Mouse (Mus musculus) liver, embryonic 16.5 days (tissue): ENCODE results near the gene Ndufaf2. TPM values are rescaled to one million over a fixed set of nuclear protein-coding genes. Genes with fewer than 3 reads are reported as not detected.

Experiments
- ATAC-seq: fragments of 200-750 bp; cut with Nextera tagmentation; 2 replicates; pipeline ENCODE4 v1.8.0; 2017; ENCODE audit warnings: low read depth, mild to moderate bottlenecking, moderate number of reproducible peaks, moderate library complexity
- H3K27ac ChIP-seq: fragments of 300-500 bp; sonication (generic); 2 replicates; pipeline ENCODE4 v1.5.1; 2014; ENCODE audit warnings: mild to moderate bottlenecking, low read length
- H3K27me3 ChIP-seq: fragments of 300-500 bp; sonication (generic); 2 replicates; pipeline ENCODE4 v1.6.1; 2014; ENCODE audit warnings: low read depth, low read length, mixed read lengths; ENCODE audit not compliant: control insufficient read depth, insufficient read depth
- H3K36me3 ChIP-seq: fragments of 300-500 bp; sonication (generic); 2 replicates; pipeline ENCODE4 v1.6.1; 2014; ENCODE audit warnings: mild to moderate bottlenecking; ENCODE audit not compliant: control insufficient read depth, insufficient read depth
- H3K4me1 ChIP-seq: fragments of 300-500 bp; sonication (generic); 2 replicates; pipeline ENCODE4 v1.6.1; 2014; ENCODE audit warnings: low read depth, low read length, mixed read lengths; ENCODE audit not compliant: control insufficient read depth
- H3K4me2 ChIP-seq: fragments of 300-500 bp; sonication (generic); 2 replicates; pipeline ENCODE4 v1.6.1; 2014; ENCODE audit warnings: low read depth, low read length, mixed read lengths
- H3K4me3 ChIP-seq: fragments of 300-500 bp; sonication (generic); 2 replicates; pipeline ENCODE4 v1.5.1; 2014; ENCODE audit warnings: low read depth, mild to moderate bottlenecking, low read length
- H3K9ac ChIP-seq: fragments of 300-500 bp; sonication (generic); 2 replicates; pipeline ENCODE4 v1.6.1; 2014; ENCODE audit warnings: low read depth, low read length
- H3K9me3 ChIP-seq: fragments of 300-500 bp; sonication (generic); replicated peaks from 2 replicates; pipeline ENCODE4 v1.6.1; 2016; ENCODE audit warnings: low read length; ENCODE audit not compliant: control insufficient read depth
- WGBS: fragments of 180-500 bp; shearing (Covaris S2); extraction: QIAGEN DNeasy Blood & Tissue Kit; methylation state at CpG from one replicate; pipeline ENCODE4 v1.1.7; 2014; ENCODE audit not compliant: insufficient replicate concordance; 5-methylcytosine and 5-hydroxymethylcytosine counted together
- polyA plus RNA-seq: library from polyadenylated mRNA; unstranded; fragments of >200 nt; fragmentation: Nextera tagmentation; extraction: Ambion mirVana; gene quantifications from 2 replicates; pipeline ENCODE4 v1.2.1, GENCODE M21; 2015

The Ndufaf2 gene
- polyA plus RNA-seq, 1 experiment from 2014 or later, result 21.5 TPM

DNA sequence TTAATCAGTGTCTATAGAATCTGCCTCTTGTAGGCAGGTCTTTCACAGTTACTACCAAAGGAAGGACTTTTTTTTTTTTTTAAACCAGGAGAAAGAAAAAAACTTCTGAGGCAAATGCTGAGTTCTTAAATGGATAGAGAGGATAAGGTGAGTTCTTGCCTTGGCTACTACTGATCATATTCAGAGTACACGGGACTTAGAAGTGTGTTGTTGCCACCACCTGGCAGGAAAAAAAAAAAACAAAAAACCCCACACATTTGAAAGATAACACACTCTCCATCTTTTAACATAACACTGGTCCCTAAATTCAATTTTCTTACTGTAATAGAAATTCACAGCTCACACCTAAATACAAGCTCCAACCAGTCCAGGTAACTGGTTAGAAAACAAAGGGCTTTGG is 30.5 kb downstream of the Ndufaf2 start:
- Histone ChIP-seq H3K9ac (no peak overlapping the region), H3K4me2 (no peak overlapping the region), H3K27ac (no peak overlapping the region), H3K27me3 (no peaks in the 10 kb centered on the region), H3K36me3 (no peaks in the 10 kb centered on the region), H3K4me1 (no peaks in the 10 kb centered on the region), H3K4me3 (no peak overlapping the region), H3K9me3 (no peaks in the 10 kb centered on the region)
- WGBS, result 58% methylated on average over 1 of the region's 1 CpGs
- no peak for ATAC-seq

DNA sequence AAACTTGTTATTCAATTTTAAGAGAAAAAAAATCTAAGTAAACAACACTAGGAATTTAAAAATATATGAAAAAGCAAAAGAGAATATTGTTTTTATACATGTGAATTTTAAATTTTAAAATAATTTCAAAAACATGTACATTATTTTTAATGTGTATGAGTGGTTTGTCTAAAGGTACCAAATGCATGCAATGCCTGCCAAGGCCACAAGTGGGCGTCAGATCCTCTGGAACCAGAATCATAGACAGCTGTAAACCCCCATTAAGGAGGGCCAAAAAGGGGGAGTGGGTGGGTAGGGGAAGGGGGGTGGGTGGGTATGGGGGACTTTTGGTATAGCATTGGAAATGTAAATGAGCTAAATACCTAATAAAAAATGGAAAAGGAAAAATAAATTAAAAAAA is 31.3 kb downstream of the Ndufaf2 start:
- no peaks in the 10 kb centered on the region for H3K27me3 ChIP-seq
- ATAC-seq, result no peak

DNA sequence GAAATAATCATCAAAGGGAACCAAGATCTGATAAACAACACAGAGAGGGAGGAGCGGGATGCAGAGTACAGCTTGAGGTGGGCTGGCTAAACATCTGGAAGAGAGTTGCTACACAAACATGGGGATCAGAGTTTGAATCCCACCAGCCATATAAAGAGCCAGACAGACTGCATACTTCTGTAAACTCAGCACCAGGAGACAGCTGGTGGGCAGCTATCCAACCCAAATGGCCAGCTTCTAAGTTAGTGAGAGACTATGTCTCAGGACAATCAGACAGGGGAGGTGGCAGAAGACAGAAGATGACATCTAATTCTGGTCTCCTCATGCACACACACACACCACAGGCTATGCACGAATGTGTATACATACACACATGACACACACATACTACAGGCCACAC is 32.2 kb downstream of the Ndufaf2 start:
- H3K9ac ChIP-seq, result no peak overlapping the region
- H3K9me3 ChIP-seq, result no peaks in the 10 kb centered on the region
- H3K4me3 ChIP-seq, result no peak overlapping the region
- no peak overlapping the region for H3K27ac ChIP-seq
- no peaks in the 10 kb centered on the region for H3K27me3 ChIP-seq
- no peaks in the 10 kb centered on the region for H3K36me3 ChIP-seq
- no peak overlapping the region for H3K4me2 ChIP-seq
- no peaks in the 10 kb centered on the region for H3K4me1 ChIP-seq
- WGBS, result 65% methylated on average over 2 of the region's 2 CpGs
- ATAC-seq, result no peak

More for the DNA sequence above, 31.3 kb downstream of the Ndufaf2 start:
- H3K4me1 ChIP-seq, result no peaks in the 10 kb centered on the region
- no peak overlapping the region for H3K9ac ChIP-seq
- no peak overlapping the region for H3K4me2 ChIP-seq
- 0% methylated on average over 1 of the region's 1 CpGs for WGBS
- no peak overlapping the region for H3K4me3 ChIP-seq
- H3K36me3 ChIP-seq, result no peaks in the 10 kb centered on the region
- H3K27ac ChIP-seq, result no peak overlapping the region
- no peaks in the 10 kb centered on the region for H3K9me3 ChIP-seq

DNA sequence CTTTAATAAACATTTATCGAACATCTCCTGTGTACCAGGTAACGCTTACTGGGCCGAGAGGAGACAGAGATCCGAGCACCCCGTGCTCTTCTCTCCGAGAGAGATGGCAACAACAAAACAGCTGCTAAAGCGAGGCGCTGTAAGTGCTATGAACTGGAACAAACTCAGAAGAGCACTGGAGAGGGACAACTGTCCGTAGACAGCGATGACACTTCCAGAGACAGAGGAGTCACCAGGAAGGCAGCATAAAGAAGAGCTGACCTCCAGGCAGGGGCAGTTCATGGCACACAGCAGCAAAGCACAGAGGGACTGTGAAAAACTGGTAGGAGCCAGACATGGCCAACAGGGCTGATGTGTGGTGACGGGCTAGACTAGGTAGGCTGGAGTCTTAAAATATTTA is 34.3 kb downstream of the Ndufaf2 start:
- 76% methylated on average over 11 of the region's 11 CpGs for WGBS
- ATAC-seq, result no peak
- H3K4me1 ChIP-seq, result no peaks in the 10 kb centered on the region
- H3K27me3 ChIP-seq, result no peaks in the 10 kb centered on the region
- H3K9me3 ChIP-seq, result no peaks in the 10 kb centered on the region
- no peak overlapping the region for H3K4me3 ChIP-seq
- H3K27ac ChIP-seq, result no peak overlapping the region
- H3K9ac ChIP-seq, result no peak overlapping the region
- H3K36me3 ChIP-seq, result no peaks in the 10 kb centered on the region
- no peak overlapping the region for H3K4me2 ChIP-seq

DNA sequence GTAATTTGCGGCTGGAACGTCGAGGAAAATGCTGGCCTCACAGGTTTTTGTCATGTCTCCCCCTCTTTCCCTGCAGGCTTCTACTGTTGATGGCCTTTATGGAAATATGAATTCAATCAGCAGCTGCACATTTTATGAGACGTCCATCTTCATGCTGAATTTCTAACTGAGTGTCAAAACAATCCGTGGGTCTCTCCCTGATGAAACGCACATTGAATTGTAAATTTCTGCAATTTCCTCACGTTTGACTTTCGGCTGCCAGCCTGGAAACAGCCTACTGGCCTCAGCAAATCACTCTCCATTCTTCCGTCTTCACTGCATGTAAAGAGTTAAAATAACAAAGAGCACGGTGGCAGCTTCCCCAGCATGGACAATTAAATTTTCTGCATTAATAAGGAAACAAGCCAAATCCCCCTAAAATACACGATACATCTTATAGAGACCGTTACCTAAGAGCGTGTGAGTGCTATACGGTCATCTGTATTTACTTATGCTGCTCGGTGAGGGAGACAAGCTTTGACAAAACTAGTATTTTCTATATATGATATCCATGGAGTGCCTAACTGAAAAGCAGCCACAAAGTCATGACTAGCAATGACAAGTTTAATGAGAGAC is 35.2 kb downstream of the Ndufaf2 start:
- no peaks in the 10 kb centered on the region for H3K27me3 ChIP-seq
- H3K4me1 ChIP-seq, result no peaks in the 10 kb centered on the region
- H3K9ac ChIP-seq, result no peak overlapping the region
- no peak overlapping the region for H3K4me2 ChIP-seq
- no peak overlapping the region for H3K27ac ChIP-seq
- no peak for ATAC-seq
- no peaks in the 10 kb centered on the region for H3K9me3 ChIP-seq
- no peaks in the 10 kb centered on the region for H3K36me3 ChIP-seq
- H3K4me3 ChIP-seq, result no peak overlapping the region
- WGBS, result 74% methylated on average over 15 of the region's 15 CpGs

DNA sequence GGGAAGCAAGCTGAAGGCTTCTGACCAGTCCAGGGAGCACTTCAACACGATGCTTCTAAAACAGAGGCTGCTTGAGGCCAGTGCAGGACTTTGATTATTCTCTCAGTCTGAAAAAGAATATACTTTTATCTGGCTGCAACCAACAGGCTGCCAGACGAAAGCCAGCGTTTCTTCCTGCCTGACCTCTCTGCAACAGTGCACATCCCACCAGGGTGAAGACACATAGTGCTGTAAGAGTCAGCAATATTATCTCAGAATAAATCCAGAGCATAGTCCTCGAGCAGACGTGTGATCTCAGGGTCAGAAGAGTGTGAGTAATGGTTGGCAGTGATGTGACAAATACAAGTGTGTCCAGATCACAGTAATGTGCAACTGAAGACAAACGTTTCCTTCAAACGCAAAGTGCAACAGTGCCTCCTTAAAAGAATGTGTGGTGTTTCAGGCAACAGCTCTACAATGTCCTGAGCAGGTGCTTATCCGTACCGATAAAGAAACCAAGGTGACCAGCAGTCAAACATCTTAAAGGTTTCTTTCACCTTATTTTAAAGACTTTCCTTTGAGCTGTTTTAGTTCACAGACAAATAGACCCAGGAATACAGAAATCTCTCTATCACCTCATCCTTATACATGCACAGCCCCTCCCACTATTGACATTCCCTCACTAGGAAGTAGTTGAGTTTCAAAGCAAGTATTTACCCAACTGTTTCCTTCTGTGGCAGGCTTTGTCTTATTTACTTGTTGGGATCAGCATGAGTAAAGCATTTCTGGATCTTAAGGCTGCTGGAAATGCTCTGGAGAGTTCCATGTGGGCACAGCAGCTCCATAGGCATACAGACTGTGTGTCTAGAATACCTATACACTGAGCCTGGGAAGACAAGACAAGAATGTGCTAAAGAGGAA is 38.8 kb downstream of the Ndufaf2 start:
- no peaks in the 10 kb centered on the region for H3K27me3 ChIP-seq
- H3K9me3 ChIP-seq, result no peaks in the 10 kb centered on the region
- 61% methylated on average over 9 of the region's 9 CpGs for WGBS
- ATAC-seq, result no peak
- H3K4me2 ChIP-seq, result no peak overlapping the region
- H3K36me3 ChIP-seq, result no peaks in the 10 kb centered on the region
- H3K27ac ChIP-seq, result no peak overlapping the region
- H3K9ac ChIP-seq, result no peak overlapping the region
- no peaks in the 10 kb centered on the region for H3K4me1 ChIP-seq
- no peak overlapping the region for H3K4me3 ChIP-seq

DNA sequence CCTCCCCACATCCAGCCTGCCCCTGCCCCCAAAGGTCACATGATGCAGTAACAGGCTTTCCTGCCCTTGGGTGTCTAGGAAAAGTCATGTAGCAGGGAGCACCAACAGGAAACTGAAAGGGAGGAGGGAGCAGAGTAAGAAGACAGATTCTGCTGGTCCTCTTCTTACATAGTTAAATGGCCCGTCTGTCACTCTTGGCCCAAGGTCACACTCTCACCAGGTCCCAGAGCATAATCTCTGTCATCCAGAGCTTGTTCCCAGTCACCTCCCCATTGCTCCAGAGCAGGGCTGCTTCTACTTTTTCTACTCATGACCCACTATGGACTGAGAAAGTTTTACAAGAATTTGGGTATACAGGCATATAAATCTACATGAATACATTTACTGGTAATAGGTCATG is 40.2 kb downstream of the Ndufaf2 start:
- Histone ChIP-seq H3K9me3 (no peaks in the 10 kb centered on the region), H3K4me3 (no peak overlapping the region), H3K9ac (no peak overlapping the region), H3K4me2 (no peak overlapping the region), H3K27me3 (no peaks in the 10 kb centered on the region), H3K27ac (no peak overlapping the region), H3K36me3 (no peaks in the 10 kb centered on the region), H3K4me1 (no peaks in the 10 kb centered on the region)
- ATAC-seq, result no peak
- 58% methylated on average over 1 of the region's 1 CpGs for WGBS

DNA sequence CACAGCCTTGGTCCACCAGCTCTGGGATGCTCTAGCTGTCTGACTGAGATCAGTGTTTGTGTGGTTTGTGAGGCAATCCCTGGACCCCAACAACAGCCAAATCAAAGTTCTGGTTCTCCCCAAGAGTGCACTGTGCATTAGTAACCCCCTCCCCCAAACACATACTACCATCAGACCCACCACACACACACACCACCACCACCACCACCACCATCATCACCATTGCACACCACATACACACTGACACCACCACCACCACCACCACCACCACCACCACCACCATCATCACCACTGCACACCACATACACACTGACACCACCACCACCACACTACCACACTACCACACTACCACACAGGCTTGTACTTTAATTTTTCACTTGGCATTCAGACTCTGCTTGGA is 40.8 kb downstream of the Ndufaf2 start:
- Histone ChIP-seq H3K9ac (no peak overlapping the region), H3K27me3 (no peaks in the 10 kb centered on the region), H3K4me2 (no peak overlapping the region), H3K27ac (no peak overlapping the region), H3K4me3 (no peak overlapping the region), H3K4me1 (no peaks in the 10 kb centered on the region), H3K36me3 (no peaks in the 10 kb centered on the region), H3K9me3 (no peaks in the 10 kb centered on the region)
- ATAC-seq, result no peak

DNA sequence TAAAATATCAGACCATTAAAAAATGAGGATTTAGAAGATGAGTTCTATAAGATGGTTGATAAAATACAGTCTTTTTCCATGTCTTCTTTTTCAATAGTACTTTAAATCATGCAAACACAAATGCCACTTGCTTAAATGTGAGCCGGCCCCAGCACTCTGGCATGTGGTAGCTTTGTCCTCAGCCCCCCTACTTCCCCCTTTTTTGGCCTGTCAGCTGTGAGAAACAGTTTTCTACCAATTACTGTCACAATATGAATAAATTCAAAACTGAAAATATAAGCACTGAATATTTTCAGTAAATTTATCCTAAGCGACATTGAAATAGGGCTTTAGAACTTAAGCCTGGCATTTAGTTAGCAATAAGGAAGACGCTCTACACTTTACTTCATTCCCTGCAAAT is 44.2 kb downstream of the Ndufaf2 start:
- no peak overlapping the region for H3K9ac ChIP-seq
- 55% methylated on average over 3 of the region's 3 CpGs for WGBS
- H3K4me2 ChIP-seq, result no peak overlapping the region
- no peak for ATAC-seq
- H3K27me3 ChIP-seq, result no peaks in the 10 kb centered on the region
- H3K27ac ChIP-seq, result no peak overlapping the region
- no peaks in the 10 kb centered on the region for H3K9me3 ChIP-seq
- H3K4me3 ChIP-seq, result no peak overlapping the region
- no peaks in the 10 kb centered on the region for H3K36me3 ChIP-seq
- H3K4me1 ChIP-seq, result no peaks in the 10 kb centered on the region
